Mouse (Mus musculus) heart, embryonic 14.5 days (tissue): ENCODE results near the gene Timm8a2. TPM values are rescaled to one million over a fixed set of nuclear protein-coding genes. Genes with fewer than 3 reads are reported as not detected.

Source experiments
- ATAC-seq: fragments of 200-750 bp; cut with Nextera tagmentation; 2 replicates; pipeline ENCODE4 v1.8.0; 2017; ENCODE audit warnings: low read depth, moderate TSS enrichment; ENCODE audit not compliant: insufficient number of reproducible peaks, insufficient read depth, low FRiP score
- H3K27ac ChIP-seq, 2 experiments: fragments of 200-500 bp in 1 of 2; fragments of 300-500 bp in 1 of 2; sonication (generic) in 1 of 2; replicated peaks in 1 of 2; 2 replicates each; pipeline ENCODE4 v1.5.1; 2012 to 2014; ENCODE audit warnings: low read depth in 2 of 2, low read length in 2 of 2, control low read depth in 1 of 2, mild to moderate bottlenecking in 1 of 2, mixed read lengths in 1 of 2; ENCODE audit not compliant: control insufficient read depth in 1 of 2, insufficient read depth in 1 of 2
- H3K27me3 ChIP-seq: fragments of 300-500 bp; sonication (generic); 2 replicates; pipeline ENCODE4 v1.6.1; 2014; ENCODE audit warnings: mild to moderate bottlenecking, low read length, control low read depth; ENCODE audit not compliant: control insufficient read depth, insufficient read depth
- H3K36me3 ChIP-seq: fragments of 300-500 bp; sonication (generic); 2 replicates; pipeline ENCODE4 v1.6.1; 2014; ENCODE audit warnings: mild to moderate bottlenecking, control low read depth, low read length, mixed read lengths; ENCODE audit not compliant: control insufficient read depth, insufficient read depth
- H3K4me1 ChIP-seq, 2 experiments: fragments of 200-500 bp in 1 of 2; fragments of 300-500 bp in 1 of 2; sonication (generic) in 1 of 2; 2 replicates each; pipeline ENCODE4 v1.6.1; 2012 to 2014; ENCODE audit warnings: low read length in 2 of 2, control low read depth in 1 of 2, mixed read lengths in 1 of 2; ENCODE audit not compliant: control insufficient read depth in 2 of 2, insufficient read depth in 2 of 2
- H3K4me2 ChIP-seq: fragments of 300-500 bp; sonication (generic); 2 replicates; pipeline ENCODE4 v1.6.1; 2014; ENCODE audit warnings: mild to moderate bottlenecking, low read length
- H3K4me3 ChIP-seq, 2 experiments: fragments of 200-500 bp in 1 of 2; fragments of 300-500 bp in 1 of 2; sonication (generic) in 1 of 2; 2 replicates each; pipeline ENCODE4 v1.5.1; 2012 to 2014; ENCODE audit warnings: low read length in 2 of 2, mild to moderate bottlenecking in 2 of 2, control low read depth in 1 of 2, low read depth in 1 of 2, moderate library complexity in 1 of 2; ENCODE audit not compliant: control insufficient read depth in 1 of 2, insufficient read depth in 1 of 2
- H3K9ac ChIP-seq: fragments of 300-500 bp; sonication (generic); 2 replicates; pipeline ENCODE4 v1.6.1; 2014; ENCODE audit warnings: mild to moderate bottlenecking, low read length
- H3K9me3 ChIP-seq: fragments of 300-500 bp; sonication (generic); 2 replicates; pipeline ENCODE4 v1.6.1; 2016; ENCODE audit warnings: low read length, control low read depth; ENCODE audit not compliant: control insufficient read depth
- WGBS: fragments of 180-500 bp; shearing (Covaris S2); extraction: QIAGEN DNeasy Blood & Tissue Kit; methylation state at CpG from one replicate; pipeline ENCODE4 v1.1.7; 2014; 5-methylcytosine and 5-hydroxymethylcytosine counted together
- polyA plus RNA-seq: library from polyadenylated mRNA; unstranded; fragments of >200 nt; fragmentation: Nextera tagmentation; extraction: Ambion mirVana; gene quantifications from 2 replicates; pipeline ENCODE4 v1.2.1, GENCODE M21; 2014

Timm8a2 gene
- polyA plus RNA-seq, 1 experiment from 2014 or later, result not detected

DNA sequence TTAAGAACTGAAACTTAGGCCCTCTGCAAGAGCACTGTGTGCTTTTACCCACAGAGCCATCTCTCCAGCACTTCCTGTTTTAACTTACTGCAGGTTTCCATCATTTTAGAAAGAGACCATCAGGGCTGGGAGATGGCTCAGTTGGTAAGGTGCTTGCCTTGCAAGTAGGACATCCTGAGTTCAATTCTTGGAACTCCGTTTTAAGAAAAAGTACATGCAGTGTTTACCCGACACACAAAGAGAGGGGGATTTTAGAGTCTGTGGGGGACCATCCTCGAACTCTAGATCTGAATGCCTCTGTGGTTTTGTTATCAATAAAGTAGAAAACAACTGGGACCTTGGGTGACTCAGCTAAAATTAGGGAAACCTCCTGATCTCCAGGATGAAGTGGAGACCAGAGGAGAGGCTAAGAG, 6.9 kb downstream of the Timm8a2 start:
- H3K9ac ChIP-seq, result no peak overlapping the region
- ATAC-seq, result no peak

DNA sequence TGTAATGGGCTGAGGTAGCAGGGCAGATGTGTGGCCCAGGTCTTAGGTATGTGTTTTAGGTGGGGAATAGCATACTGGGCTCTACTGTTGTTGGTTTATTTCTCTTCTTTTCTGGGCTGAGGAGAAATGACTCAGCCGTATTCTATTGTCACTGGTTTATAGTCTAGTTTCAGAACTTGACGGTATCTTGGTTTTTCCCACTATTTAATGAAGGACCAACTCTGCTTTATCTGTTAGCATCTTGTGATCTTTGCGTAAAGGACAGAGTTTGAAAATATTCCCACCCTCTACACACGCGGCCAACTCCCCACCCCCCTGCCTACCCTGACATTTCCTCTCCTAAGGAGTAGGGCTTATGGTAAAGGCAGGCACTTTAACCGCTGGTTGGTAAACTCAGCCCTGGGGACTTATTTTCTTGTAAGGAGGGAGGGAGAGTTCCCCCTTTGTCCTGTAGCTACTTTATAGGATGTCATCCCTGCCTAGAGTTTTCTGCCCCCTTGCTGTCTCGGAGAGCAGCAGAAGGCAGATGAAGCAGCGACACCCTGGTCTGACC, 7.7 kb downstream of the Timm8a2 start:
- no peak for ATAC-seq
- H3K4me3 ChIP-seq, result no peak overlapping the region
- no peak overlapping the region for H3K9ac ChIP-seq
- H3K4me1 ChIP-seq, result no peaks in the 10 kb centered on the region
- no peaks in the 10 kb centered on the region for H3K36me3 ChIP-seq
- no peaks in the 10 kb centered on the region for H3K27me3 ChIP-seq
- H3K27ac ChIP-seq, result no peak overlapping the region
- H3K9me3 ChIP-seq, result no peaks in the 10 kb centered on the region
- WGBS, result 76% methylated on average over 8 of the region's 8 CpGs
- H3K4me2 ChIP-seq, result no peak overlapping the region

More for the DNA sequence above, 6.9 kb downstream of the Timm8a2 start:
- Histone ChIP-seq H3K27me3 (no peaks in the 10 kb centered on the region), H3K4me2 (no peak overlapping the region), H3K9me3 (no peaks in the 10 kb centered on the region), H3K4me3 (no peak overlapping the region), H3K36me3 (no peaks in the 10 kb centered on the region), H3K27ac (no peak overlapping the region), H3K4me1 (no peaks in the 10 kb centered on the region)
- 81% methylated on average over 3 of the region's 3 CpGs for WGBS

DNA sequence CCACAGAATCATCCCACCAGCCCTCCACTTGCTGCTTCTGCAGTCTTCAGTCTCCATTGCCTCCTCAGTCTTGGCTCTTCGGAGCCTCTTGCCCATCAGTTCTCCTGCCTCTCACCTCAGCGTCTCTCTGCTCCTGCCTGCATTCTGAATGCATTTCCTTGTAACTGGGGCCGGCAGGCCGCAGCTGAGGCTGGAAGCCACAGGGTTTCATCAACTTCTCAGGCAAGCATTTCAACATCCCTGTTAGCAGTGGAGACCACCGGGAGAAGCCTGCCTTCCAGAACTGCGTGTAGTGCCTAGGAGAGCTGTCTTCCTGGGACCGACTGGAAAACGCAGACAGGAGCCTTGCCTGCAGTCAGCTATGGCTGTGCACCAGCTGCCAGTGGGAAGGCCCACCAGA, 13.3 kb downstream of the Timm8a2 start:
- Histone ChIP-seq H3K9ac (no peak overlapping the region), H3K4me1 (no peaks in the 10 kb centered on the region), H3K4me2 (no peak overlapping the region), H3K4me3 (no peak overlapping the region), H3K36me3 (no peaks in the 10 kb centered on the region), H3K27me3 (no peaks in the 10 kb centered on the region), H3K27ac (no peak overlapping the region), H3K9me3 (no peaks in the 10 kb centered on the region)
- no peak for ATAC-seq
- WGBS, result 80% methylated on average over 8 of the region's 8 CpGs

DNA sequence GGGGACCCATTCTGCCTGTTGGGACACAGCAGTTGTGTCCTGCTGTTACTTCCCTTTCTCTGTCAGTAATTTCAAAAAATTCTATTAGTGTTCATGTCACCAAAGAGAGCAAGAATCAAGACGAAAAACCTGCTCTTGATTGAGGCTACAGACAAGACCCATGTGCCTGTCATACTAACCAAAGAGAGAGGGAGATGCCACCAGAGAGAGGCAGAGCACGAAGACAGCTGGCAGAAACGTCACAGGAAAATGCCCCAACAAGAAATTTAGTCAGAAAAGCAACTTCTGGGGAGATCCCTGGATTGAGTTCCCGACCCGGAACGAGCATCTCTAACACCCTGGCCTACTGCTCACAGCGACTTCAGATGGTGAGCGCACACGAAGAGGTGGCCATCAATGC, 14.3 kb downstream of the Timm8a2 start:
- no peak for ATAC-seq
- no peaks in the 10 kb centered on the region for H3K9me3 ChIP-seq
- no peaks in the 10 kb centered on the region for H3K36me3 ChIP-seq
- H3K4me1 ChIP-seq, result no peaks in the 10 kb centered on the region; a peak in 1 of 4 replicates
- WGBS, result 89% methylated on average over 9 of the region's 9 CpGs
- no peaks in the 10 kb centered on the region for H3K27me3 ChIP-seq
- H3K4me3 ChIP-seq, result no peak overlapping the region
- no peak overlapping the region for H3K9ac ChIP-seq
- H3K27ac ChIP-seq, result no peak overlapping the region
- no peak overlapping the region for H3K4me2 ChIP-seq

DNA sequence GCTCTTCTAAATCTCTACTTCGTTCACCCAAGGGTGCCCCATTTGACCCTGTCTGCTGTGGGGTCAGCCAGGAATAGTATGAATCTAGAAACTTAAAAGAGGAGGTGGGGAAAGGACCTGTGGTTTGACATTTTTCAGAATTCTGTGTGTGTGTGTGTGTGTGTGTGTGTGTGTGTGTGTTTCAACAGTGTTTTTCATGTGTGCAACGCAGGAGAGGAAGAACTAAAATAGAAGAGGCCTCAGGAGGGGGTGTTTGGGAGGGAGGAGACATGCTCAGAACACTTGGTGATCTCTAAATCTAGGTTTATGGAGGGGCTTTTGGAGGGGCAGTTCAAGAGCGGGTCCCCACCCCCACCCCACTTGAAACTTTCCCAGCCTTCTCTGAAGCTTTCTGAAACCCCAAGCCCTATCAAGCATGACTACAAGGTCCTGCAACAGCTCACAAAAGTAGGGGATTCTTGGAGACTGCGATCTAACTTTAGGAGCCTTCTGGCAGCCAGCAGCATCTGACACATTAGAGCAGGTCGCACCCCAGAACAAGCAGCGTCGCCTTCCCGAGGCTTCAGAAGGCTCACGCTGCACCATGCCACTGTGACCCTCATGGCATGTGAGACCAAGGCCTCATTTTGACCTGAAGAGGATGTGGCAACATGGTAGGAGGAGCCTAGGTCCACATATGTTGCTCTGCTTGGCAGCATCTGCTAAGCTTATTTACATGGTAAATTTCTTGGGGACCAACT, 18.6 kb downstream of the Timm8a2 start:
- Histone ChIP-seq H3K4me3 (no peak overlapping the region), H3K27ac (no peak overlapping the region), H3K9ac (no peak overlapping the region), H3K4me2 (no peak overlapping the region), H3K27me3 (no peaks in the 10 kb centered on the region; the same call in 1 of the 2 replicates), H3K36me3 (no peaks in the 10 kb centered on the region), H3K4me1 (no peaks in the 10 kb centered on the region; a peak in 1 of 4 replicates), H3K9me3 (no peaks in the 10 kb centered on the region)
- ATAC-seq, result no peak
- WGBS, result 72% methylated on average over 9 of the region's 9 CpGs

DNA sequence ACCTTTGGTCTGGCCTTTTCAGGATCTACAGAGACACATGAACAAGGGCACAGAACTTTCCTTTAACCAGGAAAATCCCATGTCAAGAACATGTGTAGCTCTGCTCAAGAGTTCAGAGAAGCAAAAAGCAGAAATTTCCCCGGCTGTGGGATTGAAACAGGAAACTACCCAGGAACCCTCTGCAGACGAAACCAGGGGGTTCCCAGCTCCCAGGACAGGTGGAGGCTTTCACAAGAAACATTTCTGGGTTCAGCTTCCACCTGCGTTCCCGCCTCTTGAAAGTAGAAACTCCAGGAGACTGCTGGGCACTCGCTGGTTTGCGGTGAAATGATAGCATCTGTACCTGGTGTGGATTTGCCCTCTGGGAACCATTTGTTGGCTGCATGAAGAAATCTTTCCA, 22.4 kb downstream of the Timm8a2 start:
- ATAC-seq, result no peak
- Histone ChIP-seq H3K4me3 (no peak overlapping the region), H3K27ac (no peak overlapping the region), H3K4me1 (peaks cover 0 to 4% of the 10 kb centered on the region in 2 experiments; a peak in 1 of 4 replicates), H3K36me3 (no peaks in the 10 kb centered on the region), H3K4me2 (no peak overlapping the region), H3K27me3 (peaks cover 5% of the 10 kb centered on the region), H3K9ac (no peak overlapping the region), H3K9me3 (no peaks in the 10 kb centered on the region)
- WGBS, result 84% methylated on average over 6 of the region's 6 CpGs

DNA sequence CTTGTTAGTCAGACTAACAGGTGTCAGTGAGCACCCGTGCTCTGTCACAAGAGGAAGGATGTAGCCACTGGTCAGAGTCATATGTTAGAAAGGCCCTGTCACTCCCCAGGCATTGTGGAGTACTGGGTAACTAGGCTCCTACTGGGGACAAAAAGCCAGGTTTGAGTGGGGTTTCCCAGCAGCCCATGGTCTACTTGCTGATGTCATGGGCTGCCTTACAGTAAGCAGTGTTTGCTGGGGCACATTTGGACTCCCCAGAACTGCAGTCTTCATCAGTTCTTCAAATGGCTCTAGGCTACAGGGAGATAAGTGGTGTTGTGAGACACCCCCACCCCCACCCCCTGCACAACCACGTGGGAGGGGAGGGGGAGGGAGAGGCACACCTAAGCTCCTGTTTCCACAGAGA, 23.5 kb downstream of the Timm8a2 start:
- peaks cover 7% of the 10 kb centered on the region for H3K27me3 ChIP-seq
- H3K4me2 ChIP-seq, result no peak overlapping the region
- no peaks in the 10 kb centered on the region for H3K9me3 ChIP-seq
- H3K36me3 ChIP-seq, result no peaks in the 10 kb centered on the region
- peaks cover 0 to 4% of the 10 kb centered on the region in 2 experiments; a peak in 1 of 4 replicates for H3K4me1 ChIP-seq
- H3K27ac ChIP-seq, result no peak overlapping the region
- WGBS, result 28% methylated on average over 2 of the region's 2 CpGs
- no peak for ATAC-seq
- no peak overlapping the region for H3K9ac ChIP-seq
- H3K4me3 ChIP-seq, result no peak overlapping the region
